Mouse (Mus musculus): ENCODE results near the gene Trim46. TPM values are rescaled to one million over a fixed set of nuclear protein-coding genes. Genes with fewer than 3 reads are reported as not detected.
A peak's percentile ranks its signal among the peaks of the same experiment; 100 is the strongest.

The Trim46 gene
- total RNA-seq (2021) = 10 to 100 TPM; 83.1 to 86.0 TPM
- long read RNA-seq, transcript Trim46-206 (11 exons, 2,444 nt) = minor isoform, 6 of 92 reads
- long read RNA-seq, transcript Trim46-201 (10 exons, 3,122 nt) = major isoform, 19 of 92 reads
- long read RNA-seq, partial matches to known transcripts = 26 of 92 reads
- long read RNA-seq, other reads (novel, unspliced or antisense) = 38 of 92 reads

DNA sequence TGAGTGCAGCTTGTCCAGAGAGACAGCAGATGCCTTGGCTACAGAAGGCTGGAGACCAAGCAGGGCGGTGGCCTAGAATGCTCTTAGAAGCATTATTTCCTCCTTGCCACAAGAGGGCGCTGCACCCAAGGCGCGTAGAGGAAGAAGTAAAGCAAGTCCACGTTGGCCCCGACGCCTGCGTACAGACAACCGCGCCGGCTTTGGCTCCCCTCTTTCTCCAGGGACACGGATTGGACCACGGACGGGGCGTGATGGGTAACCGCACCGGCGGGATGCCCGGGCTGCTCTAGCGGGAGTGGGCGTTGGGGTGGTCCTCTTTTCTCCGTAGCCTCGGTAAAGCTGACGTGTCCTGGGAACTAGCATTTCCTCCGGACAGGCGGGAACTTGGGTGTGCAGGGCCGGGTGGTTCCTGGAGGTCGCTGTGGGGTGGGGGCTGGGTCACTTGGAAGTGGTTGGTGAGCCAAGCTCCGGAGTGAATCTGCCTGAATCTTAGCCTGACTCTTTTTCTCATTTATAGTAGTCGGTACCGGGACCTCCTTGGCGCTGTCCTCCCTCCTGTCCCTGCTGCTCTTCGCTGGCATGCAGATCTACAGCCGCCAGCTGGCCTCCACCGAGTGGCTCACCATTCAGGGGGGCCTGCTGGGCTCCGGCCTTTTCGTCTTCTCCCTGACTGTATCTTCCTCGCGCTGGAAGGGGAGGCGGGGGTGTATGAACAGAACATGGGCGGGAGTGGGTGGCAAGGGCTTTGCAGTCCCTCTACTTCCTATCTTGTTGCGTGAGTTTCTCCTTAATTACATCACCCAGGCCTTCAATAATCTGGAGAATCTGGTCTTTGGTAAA, at the start of gene Trim46:
Trim46 (minus strand) TSS at position 49 of the 840 bp plus-strand sequence.
- peak; percentile 88 to 93 for DNase-seq (ENCODE audit: low spot score in 2 of 2)

- DNase-seq (ENCODE audit: low spot score in 2 of 2) = peak in 1 of 2 experiments; percentile 62
Observed at GRCm38 (mm10) chr3:89295685-89296230, 49.6 kb upstream of the Trim46 start.

DNA sequence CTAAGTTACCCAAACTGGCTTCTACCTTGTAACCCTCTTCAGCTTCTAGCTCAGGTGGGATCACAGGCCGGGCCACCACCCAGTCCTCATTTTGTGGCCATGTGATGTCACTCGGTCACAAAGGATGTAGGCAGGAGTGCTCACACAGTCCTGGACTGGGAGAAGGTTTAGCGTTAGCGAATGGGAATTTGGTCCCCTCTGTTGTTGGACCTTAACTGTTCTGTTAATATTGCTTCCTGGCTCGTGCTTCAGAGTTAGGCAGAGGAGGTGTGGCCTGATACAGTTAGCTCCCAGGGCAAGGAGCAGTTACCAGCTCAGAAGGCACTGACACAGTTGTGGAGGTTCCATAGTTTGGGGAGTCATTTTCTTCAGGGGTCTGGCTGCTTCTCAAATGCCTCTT, 48.1 kb upstream of the Trim46 start:
- DNase-seq (ENCODE audit: low spot score in 2 of 2) = no peak

DNA sequence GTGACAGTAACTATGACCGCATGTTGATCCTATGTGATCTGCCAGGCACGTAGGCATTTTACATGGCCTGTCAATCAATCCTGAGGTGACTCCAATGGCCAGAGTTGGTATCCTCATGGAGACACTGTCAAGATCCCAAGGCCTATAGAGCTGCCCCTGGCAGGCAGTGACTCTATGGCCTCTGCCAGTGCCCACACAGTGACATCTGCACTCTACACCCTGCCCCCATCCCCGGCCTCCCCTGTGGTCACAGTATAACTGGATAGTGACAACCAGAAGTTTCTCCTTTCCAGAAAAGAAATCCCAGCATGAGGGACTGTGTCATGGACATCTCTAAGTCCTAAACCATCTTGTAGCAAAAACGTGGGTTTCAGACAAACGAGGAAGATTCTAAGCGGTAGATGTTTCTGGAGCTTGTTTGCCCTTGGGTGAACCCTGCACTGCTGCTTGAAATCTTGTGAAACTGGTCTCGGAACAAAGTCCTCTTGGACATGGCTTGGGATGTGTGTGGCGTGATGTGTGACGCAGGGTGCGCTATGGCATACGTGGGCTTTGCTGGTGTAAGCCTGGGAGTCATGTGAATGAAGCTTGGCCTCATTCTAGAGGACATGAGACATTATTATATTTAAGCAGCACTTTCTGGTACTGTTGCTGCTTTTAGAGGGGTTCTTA, 47.3 kb upstream of the Trim46 start:
- DNase-seq (ENCODE audit: low spot score in 2 of 2) = no peak

DNA sequence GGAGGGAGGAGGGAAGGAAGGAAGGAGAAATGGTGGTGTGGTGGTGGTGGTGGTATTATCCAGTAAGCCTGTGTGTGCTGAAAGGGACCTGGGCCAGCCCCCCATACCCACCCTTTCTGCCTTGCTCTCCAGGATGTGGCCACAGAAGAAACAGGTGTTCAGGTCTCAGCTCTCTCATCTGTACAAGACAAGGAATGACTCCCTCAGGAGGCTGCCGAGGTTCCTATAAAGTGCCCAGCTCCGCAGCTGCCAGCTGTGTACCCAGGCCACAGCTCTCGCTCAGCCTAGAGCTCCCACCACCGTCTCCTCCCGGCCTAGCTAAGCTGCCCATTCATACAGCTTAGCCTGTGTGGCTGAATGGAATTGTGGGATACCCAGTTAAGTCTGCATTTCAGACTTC, 46.2 kb upstream of the Trim46 start:
- no peak for DNase-seq (ENCODE audit: low spot score in 2 of 2)

DNA sequence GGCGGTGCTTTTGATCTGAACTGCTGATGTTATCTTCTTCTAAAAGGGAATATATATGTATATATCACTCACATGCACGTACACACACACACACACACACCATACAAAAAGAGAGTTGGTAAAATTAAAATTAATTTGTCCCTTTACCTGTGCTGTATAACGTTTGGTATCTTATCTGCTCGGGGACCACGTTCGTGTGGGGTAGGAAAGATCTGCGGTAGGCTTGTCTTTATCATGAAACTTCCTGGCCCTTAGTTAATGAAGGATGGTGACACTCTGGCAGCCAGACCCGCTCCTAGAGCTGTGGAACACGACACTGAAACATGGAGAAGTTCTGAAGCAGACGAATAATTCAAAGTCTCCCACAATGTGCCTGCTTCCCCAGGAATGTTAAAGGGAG, 45.8 kb upstream of the Trim46 start:
- DNase-seq (ENCODE audit: low spot score in 2 of 2) = no peak

DNA sequence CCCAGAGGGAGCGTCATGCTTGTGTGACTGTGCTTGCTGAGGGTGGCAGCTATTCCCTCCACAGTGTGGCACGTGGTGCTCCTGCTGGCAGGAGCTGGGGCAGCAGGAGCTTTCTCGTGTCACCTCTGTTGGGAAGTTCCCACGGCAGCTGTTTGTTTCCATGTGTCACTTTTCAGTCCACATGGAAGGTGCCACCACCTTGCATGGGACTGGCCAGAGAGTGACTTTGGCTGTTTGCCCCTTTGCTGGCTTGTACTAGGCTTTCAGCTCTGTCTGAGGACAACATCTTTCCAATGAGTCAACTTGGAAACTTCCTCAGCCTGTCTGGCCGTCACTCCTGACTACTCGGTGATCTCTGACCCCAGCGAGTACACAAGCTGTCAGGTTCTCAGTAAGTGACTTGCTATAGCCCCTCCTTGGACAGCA, 42.4 kb upstream of the Trim46 start:
- DNase-seq (ENCODE audit: low spot score in 2 of 2) = no peak

GRCm38 (mm10) chr3:89287286-89287685, 41.2 kb upstream of the Trim46 start:
- DNase-seq (ENCODE audit: low spot score in 2 of 2) = no peak

DNA sequence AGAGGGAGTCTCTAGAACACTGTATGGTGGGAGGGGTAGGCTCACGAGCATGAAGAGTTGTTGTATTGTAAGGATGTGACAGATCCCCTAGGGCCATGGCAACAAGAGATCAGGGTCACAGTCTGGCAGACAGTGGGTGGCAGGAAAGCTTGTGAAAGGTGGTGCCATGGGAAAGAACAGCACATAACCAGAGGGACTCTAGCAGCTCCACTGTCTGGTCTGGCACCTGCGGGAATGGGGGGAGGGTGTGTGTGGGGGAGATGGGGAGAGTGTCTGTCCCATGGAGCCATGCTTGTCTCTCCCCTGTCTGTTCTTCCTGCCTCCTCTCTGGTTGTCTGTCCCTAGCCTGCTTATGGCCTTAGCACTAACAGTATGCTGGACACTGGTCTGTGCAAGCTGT, 39.4 kb upstream of the Trim46 start:
- no peak for DNase-seq (ENCODE audit: low spot score in 2 of 2)

DNA sequence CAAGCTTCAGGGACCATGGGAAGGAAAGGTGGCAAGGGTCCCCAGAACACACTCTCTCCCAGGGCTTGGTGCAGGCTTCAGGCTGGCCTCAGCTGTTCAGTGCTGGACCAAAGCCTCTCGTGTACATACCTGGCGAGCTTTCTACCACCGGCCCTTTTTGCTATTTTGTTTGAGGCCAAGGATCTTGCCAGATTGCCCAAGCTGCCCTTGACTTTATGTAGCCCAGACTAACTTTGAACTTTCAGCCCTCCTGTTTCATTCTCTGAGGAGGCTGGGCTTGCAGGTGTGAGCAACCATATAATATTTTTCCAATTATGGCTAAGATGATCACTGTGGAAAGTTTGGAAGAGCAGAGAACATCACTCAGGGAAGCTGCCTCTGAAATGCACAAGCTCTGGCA, 38.2 kb upstream of the Trim46 start:
- no peak for DNase-seq (ENCODE audit: low spot score in 2 of 2)

- DNase-seq (ENCODE audit: low spot score in 2 of 2) = no peak
Observed at GRCm38 (mm10) chr3:89282291-89282643, 36.2 kb upstream of the Trim46 start.

DNA sequence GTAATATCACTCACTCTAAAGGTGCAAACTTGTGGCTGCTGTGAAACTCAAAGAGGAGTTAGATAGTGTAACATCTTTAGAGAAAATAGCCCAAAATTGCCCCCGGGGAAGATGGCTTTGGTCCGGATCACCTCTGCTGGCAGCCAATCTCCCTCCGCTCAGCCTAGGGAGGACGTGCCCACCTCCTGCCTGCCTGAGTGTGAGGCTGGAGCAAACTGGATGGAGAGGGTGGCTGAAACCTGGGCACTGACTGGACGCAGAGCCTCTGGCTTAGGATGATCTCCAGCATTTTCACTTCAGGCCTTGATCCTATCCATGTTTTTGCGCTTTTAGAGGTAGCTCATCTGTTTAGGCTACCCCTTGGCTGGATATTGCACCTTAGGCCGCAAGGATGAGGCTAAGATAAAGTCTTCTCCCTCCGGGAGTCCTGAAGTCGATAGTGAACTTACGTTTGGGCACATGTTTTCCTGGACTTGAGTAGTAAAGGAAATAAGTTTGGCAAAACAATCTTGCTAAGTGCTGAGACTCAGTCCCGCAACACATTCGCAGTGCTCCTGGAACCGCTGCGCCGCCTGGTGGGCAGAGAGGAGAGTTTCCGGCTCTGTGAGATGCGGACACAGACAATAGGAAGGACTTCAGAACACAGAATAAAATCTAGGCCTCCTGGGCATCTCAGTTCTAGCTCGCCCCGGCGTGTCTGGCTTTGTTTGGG, 35.6 kb upstream of the Trim46 start:
- DNase-seq (ENCODE audit: low spot score in 2 of 2) = peak; percentile 68 to 87

- DNase-seq (ENCODE audit: low spot score in 2 of 2) = peak; percentile 48 to 58
Observed at GRCm38 (mm10) chr3:89280606-89281511, 34.8 kb upstream of the Trim46 start, which contains the start of gene Efna1. Gene Efna1 (minus strand): TSS chr3:89281142.

GRCm38 (mm10) chr3:89280050-89280605, 34.0 kb upstream of the Trim46 start:
- DNase-seq (ENCODE audit: low spot score in 2 of 2) = peak in 1 of 2 experiments; percentile 72

- peak; percentile 81 to 92 for DNase-seq (ENCODE audit: low spot score in 2 of 2)
Observed at GRCm38 (mm10) chr3:89279153-89279890, 33.2 kb upstream of the Trim46 start.

GRCm38 (mm10) chr3:89278643-89279042, 32.5 kb upstream of the Trim46 start:
- no peak for DNase-seq (ENCODE audit: low spot score in 2 of 2)

GRCm38 (mm10) chr3:89278107-89278506, 32.0 kb upstream of the Trim46 start:
- no peak for DNase-seq (ENCODE audit: low spot score in 2 of 2)

GRCm38 (mm10) chr3:89277281-89278021, 31.3 kb upstream of the Trim46 start:
- peak in 1 of 2 experiments; percentile 34 for DNase-seq (ENCODE audit: low spot score in 2 of 2)

Measured in layer of hippocampus, adult 18-20 months (tissue).